Comparison of ENCODE assay signal across 8 mouse cellular contexts in genomic region chr14:106607041-106607440, GRCm38 (mm10).
DNase-seq lines count a peak whose midpoint lies in the region; ATAC-seq and TF ChIP-seq lines count a peak whose summit lies in the region.

No protein-coding gene starts in this region.

- peak; percentile 33 to 71 for DNase-seq in cerebellum, postnatal 10 days
- DNase-seq in cerebellum, adult 18-20 months = no peak
- DNase-seq in liver, adult 2 months (ENCODE audit: extremely low read depth, low read depth, low spot score) = peak; percentile 15
- no peak for DNase-seq in liver, embryonic 11.5 days (ENCODE audit: low spot score)
- DNase-seq in natural killer cell, adult 2 months (ENCODE audit: low spot score in 2 of 2) = no peak

- H3K79me2 ChIP-seq in liver, adult 2 months (ENCODE audit: control insufficient read depth, insufficient read depth, low read length) = no peaks in the 10 kb centered on the region

- H3K36me3 ChIP-seq in liver, adult 2 months (ENCODE audit: control insufficient read depth, insufficient read depth, low read length) = no peaks in the 10 kb centered on the region
- no peaks in the 10 kb centered on the region for H3K36me3 ChIP-seq in liver, embryonic 11.5 days (ENCODE audit: control insufficient read depth, insufficient read depth, low read length)
- no peaks in the 10 kb centered on the region for H3K36me3 ChIP-seq in midbrain, embryonic 13.5 days

- peak; percentile 42 for TF ChIP-seq CTCF in liver, adult 2 months (IDR thresholded peaks at IDR 0.05; ENCODE audit: low read depth, low read length)
- TF ChIP-seq CTCF in cortical plate, adult 2 months (IDR thresholded peaks at IDR 0.05; ENCODE audit: extremely low read depth, insufficient read depth, low read length) = peak; percentile 19; the same call in 1 of the 2 replicates

- 13% methylated on average over 3 of the region's 3 CpGs for WGBS in liver, adult 2 months
- WGBS in liver, embryonic 11.5 days = 14% methylated on average over 3 of the region's 3 CpGs
- 13% methylated on average over 3 of the region's 3 CpGs for WGBS in midbrain, embryonic 13.5 days

- no peak overlapping the region for H3K4me3 ChIP-seq in liver, adult 2 months (ENCODE audit: insufficient read depth, low read depth, low read length)
- H3K4me3 ChIP-seq in liver, embryonic 11.5 days (ENCODE audit: low read depth, low read length) = no peak overlapping the region
- H3K4me3 ChIP-seq in cortical plate, adult 2 months (ENCODE audit: insufficient read depth, low read length) = no peak overlapping the region
- H3K4me3 ChIP-seq in midbrain, embryonic 13.5 days (replicated peaks) = no peak overlapping the region

- no peak for ATAC-seq in liver, embryonic 11.5 days (replicated peaks; ENCODE audit: low FRiP score)
- ATAC-seq in midbrain, embryonic 13.5 days = peak; percentile 62; the same call in 1 of the 2 replicates
- no peak for ATAC-seq in CD4-positive, CD25-positive, alpha-beta regulatory T cell, adult 4 months

- TF ChIP-seq POLR2A in liver, adult 2 months (IDR thresholded peaks at IDR 0.05; ENCODE audit: extremely low read depth, insufficient read depth, low read length) = no peak
- no peak for TF ChIP-seq POLR2A in cortical plate, adult 2 months (IDR thresholded peaks at IDR 0.05; ENCODE audit: extremely low read depth, insufficient read depth, low read length)

- H3K4me2 ChIP-seq in liver, embryonic 11.5 days = no peak overlapping the region
- H3K4me2 ChIP-seq in midbrain, embryonic 13.5 days (replicated peaks) = no peak overlapping the region

- no peaks in the 10 kb centered on the region for H3K27me3 ChIP-seq in liver, adult 2 months (ENCODE audit: control insufficient read depth, insufficient read depth, low read length)
- H3K27me3 ChIP-seq in liver, embryonic 11.5 days (replicated peaks; ENCODE audit: control insufficient read depth, insufficient read depth, low read length) = no peaks in the 10 kb centered on the region
- no peaks in the 10 kb centered on the region for H3K27me3 ChIP-seq in midbrain, embryonic 13.5 days

- no peaks in the 10 kb centered on the region for H3K4me1 ChIP-seq in liver, adult 2 months (ENCODE audit: control insufficient read depth, insufficient read depth, low read length)
- no peaks in the 10 kb centered on the region for H3K4me1 ChIP-seq in liver, embryonic 11.5 days (replicated peaks; ENCODE audit: control insufficient read depth, insufficient read depth, low read length)
- H3K4me1 ChIP-seq in cortical plate, adult 2 months (ENCODE audit: control insufficient read depth, insufficient read depth, low read length) = no peaks in the 10 kb centered on the region
- H3K4me1 ChIP-seq in midbrain, embryonic 13.5 days (replicated peaks) = peaks cover 13% of the 10 kb centered on the region

- H3K9me3 ChIP-seq in liver, embryonic 11.5 days (ENCODE audit: control insufficient read depth, low read length) = no peaks in the 10 kb centered on the region
- no peaks in the 10 kb centered on the region for H3K9me3 ChIP-seq in midbrain, embryonic 13.5 days

- H3K9ac ChIP-seq in liver, adult 2 months (ENCODE audit: low read depth, low read length) = no peak overlapping the region
- H3K9ac ChIP-seq in liver, embryonic 11.5 days (ENCODE audit: low read depth, low read length) = no peak overlapping the region
- H3K9ac ChIP-seq in midbrain, embryonic 13.5 days (replicated peaks) = no peak overlapping the region

- no peak overlapping the region for H3K27ac ChIP-seq in liver, adult 2 months (replicated peaks; ENCODE audit: insufficient read depth, low read depth, low read length)
- no peak overlapping the region for H3K27ac ChIP-seq in liver, embryonic 11.5 days (ENCODE audit: low read depth, low read length)
- H3K27ac ChIP-seq in cortical plate, adult 2 months (ENCODE audit: insufficient read depth, low read length) = no peak overlapping the region
- H3K27ac ChIP-seq in midbrain, embryonic 13.5 days = no peak overlapping the region

Comparison
In these comparisons a context has a peak if more than half of its experiments do, and no peak if none do; other contexts are left out.
1. DNase-seq: peak in cerebellum, postnatal 10 days (2 of 2) and liver, adult 2 months (single experiment); none in cerebellum, adult 18-20 months (0 of 2), liver, embryonic 11.5 days (single experiment) and natural killer cell, adult 2 months (0 of 2).